Mouse (Mus musculus): ENCODE measurements around the gene Olfr744. TPM values are rescaled to one million over a fixed set of nuclear protein-coding genes. Genes with fewer than 3 reads are reported as not detected.

The Olfr744 gene
- polyA plus RNA-seq (2017; shearing (Covaris generic)) = not detected

GRCm38 (mm10) chr14:50614579-50614978 is at the start of gene Olfr744:
TSS of gene Olfr744 (plus strand) at chr14:50614879.

GRCm38 (mm10) chr14:50639088-50639487 is 24.4 kb downstream of the Olfr744 start, which contains the start of gene Olfr745:
TSS of gene Olfr745 (plus strand) at chr14:50639388.

DNA sequence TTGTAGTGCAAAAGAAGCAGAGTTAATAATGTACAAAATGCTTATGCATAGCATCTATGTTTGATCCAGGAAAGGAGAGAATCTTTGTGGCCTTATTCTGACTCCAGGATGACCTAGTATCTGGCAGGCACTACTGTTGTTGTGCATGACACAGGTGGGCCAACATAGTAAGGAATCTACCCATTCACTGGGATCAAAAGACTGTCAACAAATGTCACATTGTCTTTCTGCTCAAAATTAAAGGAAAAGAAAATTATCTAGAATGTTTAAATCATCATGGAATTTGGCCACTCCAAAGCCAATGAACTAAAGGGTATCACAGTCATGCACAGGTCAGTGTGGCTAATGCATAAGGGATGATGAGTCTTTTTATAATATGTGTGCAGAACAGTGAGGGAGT is 32.1 kb downstream of the Olfr744 start, which contains the start of gene Olfr746:
TSS of gene Olfr746 (plus strand) at position 301 of the 400 bp plus-strand sequence.

Other genes with a start within 250 kb of the Olfr744 start
- gene Olfr736, start 233.7 kb upstream of the Olfr744 start, polyA plus RNA-seq (2017; shearing (Covaris generic)) = not detected
- not detected for gene Olfr738, start 207.3 kb upstream of the Olfr744 start, polyA plus RNA-seq (2017; shearing (Covaris generic))
- not detected for gene Olfr739, start 196.3 kb upstream of the Olfr744 start, polyA plus RNA-seq (2017; shearing (Covaris generic))
- gene Olfr740, start 169.3 kb upstream of the Olfr744 start, polyA plus RNA-seq (2017; shearing (Covaris generic)) = not detected
- gene Olfr741, start 142.1 kb upstream of the Olfr744 start, polyA plus RNA-seq (2017; shearing (Covaris generic)) = 0.16 TPM
- gene Olfr742, start 111.3 kb upstream of the Olfr744 start, polyA plus RNA-seq (2017; shearing (Covaris generic)) = not detected
- not detected for gene Olfr743, start 93.0 kb upstream of the Olfr744 start, polyA plus RNA-seq (2017; shearing (Covaris generic))
- not detected for gene Olfr745, start 24.5 kb downstream of the Olfr744 start, polyA plus RNA-seq (2017; shearing (Covaris generic))
- gene Olfr746, start 32.2 kb downstream of the Olfr744 start, polyA plus RNA-seq (2017; shearing (Covaris generic)) = not detected
- gene Olfr747, start 78.3 kb downstream of the Olfr744 start, polyA plus RNA-seq (2017; shearing (Covaris generic)) = not detected
- gene Olfr748, start 92.5 kb downstream of the Olfr744 start, polyA plus RNA-seq (2017; shearing (Covaris generic)) = 0.08 TPM
- 0.18 TPM for gene Olfr749, start 130.2 kb downstream of the Olfr744 start, polyA plus RNA-seq (2017; shearing (Covaris generic))
- gene Ttc5, start 170.6 kb downstream of the Olfr744 start, polyA plus RNA-seq (2017; shearing (Covaris generic)) = 119 TPM
- gene Ccnb1ip1, start 192.9 kb downstream of the Olfr744 start, polyA plus RNA-seq (2017; shearing (Covaris generic)) = not detected
- gene Parp2, start 193.0 kb downstream of the Olfr744 start, polyA plus RNA-seq (2017; shearing (Covaris generic)) = 78.8 TPM

All from CD4-positive, CD25-positive, alpha-beta regulatory T cell (primary cell).